Mouse (Mus musculus): ENCODE measurements around the gene Vmn1r69.

DNA sequence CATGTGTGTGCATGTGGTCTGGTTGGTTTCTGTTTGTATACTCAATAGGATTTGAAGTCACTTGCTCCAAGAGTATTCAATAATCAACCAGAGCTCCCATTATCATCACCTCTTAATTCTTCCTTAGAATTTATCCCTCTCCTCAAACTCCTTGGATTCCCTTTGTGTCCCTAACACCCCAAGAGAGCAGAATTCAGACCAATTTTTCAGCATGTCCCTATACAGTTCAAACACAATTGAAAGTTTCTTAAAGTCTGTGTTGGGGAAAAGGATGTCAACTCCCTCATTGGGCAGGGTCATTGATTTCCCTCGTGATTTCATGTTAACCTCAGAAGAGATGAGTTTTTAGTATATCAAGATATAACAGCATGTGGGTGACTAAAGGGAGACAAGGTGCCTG, 17.8 kb upstream of the Vmn1r69 start, which contains the start of gene Vmn1r70:
- TF ChIP-seq CTCF (IDR thresholded peaks at IDR 0.05; ENCODE audit: low read depth): no peak
- TF ChIP-seq EP300 (IDR thresholded peaks at IDR 0.05; ENCODE audit: low read depth): no peak
